Mouse (Mus musculus) midbrain, postnatal 0 days (tissue): ENCODE data around the gene Fgf8. TPM values are rescaled to one million over a fixed set of nuclear protein-coding genes. Genes with fewer than 3 reads are reported as not detected.

ENCODE experiments used
- ATAC-seq: fragments of 200-750 bp; cut with Nextera tagmentation; 2 replicates; pipeline ENCODE4 v1.8.0; 2017; ENCODE audit warnings: moderate number of reproducible peaks, mild to moderate bottlenecking, moderate TSS enrichment, moderate library complexity; ENCODE audit not compliant: low FRiP score
- DNase-seq: peaks from one replicate; pipeline ENCODE4 v3.0.0-alpha.2; 2015; ENCODE audit warnings: low spot score
- H3K27ac ChIP-seq: fragments of 300-500 bp; sonication (generic); 2 replicates; pipeline ENCODE4 v1.5.1; 2014; ENCODE audit warnings: low read depth, mild to moderate bottlenecking, low read length, mixed read lengths
- H3K27me3 ChIP-seq: fragments of 300-500 bp; sonication (generic); 2 replicates; pipeline ENCODE4 v1.6.1; 2014; ENCODE audit warnings: low read length, control low read depth, mixed read lengths; ENCODE audit not compliant: insufficient read depth
- H3K36me3 ChIP-seq: fragments of 300-500 bp; sonication (generic); 2 replicates; pipeline ENCODE4 v1.6.1; 2014; ENCODE audit warnings: low read length, control low read depth, mixed read lengths; ENCODE audit not compliant: insufficient read depth
- H3K4me1 ChIP-seq: fragments of 300-500 bp; sonication (generic); 2 replicates; pipeline ENCODE4 v1.6.1; 2014; ENCODE audit warnings: mild to moderate bottlenecking, control low read depth, antibody characterized with exemption, low read length, mixed read lengths; ENCODE audit not compliant: insufficient read depth
- H3K4me2 ChIP-seq: fragments of 300-500 bp; sonication (generic); 2 replicates; pipeline ENCODE4 v1.6.1; 2014; ENCODE audit warnings: low read depth, mild to moderate bottlenecking, low read length, mixed read lengths; ENCODE audit not compliant: poor library complexity, severe bottlenecking
- H3K4me3 ChIP-seq: fragments of 300-500 bp; sonication (generic); 2 replicates; pipeline ENCODE4 v1.5.1; 2014; ENCODE audit warnings: low read depth, mild to moderate bottlenecking, low read length, moderate library complexity
- H3K9ac ChIP-seq: fragments of 300-500 bp; sonication (generic); replicated peaks from 2 replicates; pipeline ENCODE4 v1.6.1; 2014; ENCODE audit warnings: mild to moderate bottlenecking, low read length, moderate library complexity, mixed read lengths; ENCODE audit not compliant: poor library complexity, severe bottlenecking
- H3K9me3 ChIP-seq: fragments of 300-500 bp; sonication (generic); 2 replicates; pipeline ENCODE4 v1.6.1; 2016; ENCODE audit warnings: low read length, control low read depth
- CTCF ChIP-seq: IDR thresholded peaks from 2 replicates; pipeline ENCODE4 v1.5.1; 2016; ENCODE audit warnings: antibody characterized with exemption, mild to moderate bottlenecking
- WGBS: fragments of 180-500 bp; shearing (Covaris S2); extraction: QIAGEN DNeasy Blood & Tissue Kit; methylation state at CpG from one replicate; pipeline ENCODE4 v1.1.7; 2014; 5-methylcytosine and 5-hydroxymethylcytosine counted together
- polyA plus RNA-seq: library from polyadenylated mRNA; unstranded; fragments of >200 nt; fragmentation: Nextera tagmentation; extraction: Ambion mirVana; gene quantifications from 2 replicates; pipeline ENCODE4 v1.2.1, GENCODE M21; 2015
- total RNA-seq: library from RNA; depleted of rRNA; stranded (reverse); fragments of >200 nt; gene quantifications from 2 replicates; pipeline ENCODE4 v1.2.3, GENCODE M21; 2014

Gene Fgf8
- total and polyA plus RNA-seq, 2 experiments from 2014 or later: 1.3 TPM; not detected in 1

DNA sequence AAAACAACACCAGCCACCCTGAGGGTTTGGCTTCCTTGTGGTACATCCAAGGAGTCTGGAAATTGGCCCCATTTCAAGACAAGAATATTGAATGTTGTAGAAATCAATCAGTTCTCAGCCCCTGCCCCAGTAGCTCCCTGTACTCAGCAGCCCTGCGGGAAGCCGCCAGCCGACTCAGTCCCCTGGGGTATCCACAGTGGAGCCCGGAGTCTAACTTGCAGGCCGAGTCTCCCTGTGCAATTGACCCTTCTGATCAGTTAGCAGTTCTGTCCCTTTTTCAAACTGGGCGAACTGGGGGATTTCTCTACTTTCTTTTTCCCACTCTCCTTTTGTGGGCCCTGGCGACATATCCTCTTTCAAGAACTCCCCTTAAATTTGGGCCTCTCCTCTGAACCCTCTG, 1.9 kb downstream of the Fgf8 start:
- no peak overlapping the region for H3K27ac ChIP-seq

DNA sequence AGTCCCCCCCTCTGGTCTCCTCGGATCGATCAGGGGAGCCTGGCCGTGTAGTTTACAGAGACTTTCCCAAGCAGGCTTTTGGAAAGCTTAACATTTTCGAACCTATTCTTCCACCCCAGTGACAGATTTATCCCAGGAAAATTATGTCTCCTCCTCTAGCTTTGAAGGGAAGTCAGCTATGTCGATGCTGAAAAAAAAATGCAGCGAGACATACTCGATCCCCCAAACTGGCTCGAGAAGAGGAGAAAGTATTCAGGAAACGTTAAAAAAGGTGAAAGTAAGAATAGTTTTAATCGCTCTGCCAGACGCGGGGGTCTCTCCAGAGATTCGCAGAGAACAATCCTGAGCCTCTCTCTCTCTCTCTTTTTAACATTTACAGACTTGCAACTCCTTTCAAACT, 2.5 kb downstream of the Fgf8 start:
- peaks cover 6% of the 10 kb centered on the region; the same call in 1 of the 2 replicates for H3K4me1 ChIP-seq
- no peak overlapping the region for H3K4me3 ChIP-seq
- no peak overlapping the region for H3K9ac ChIP-seq
- no peaks in the 10 kb centered on the region for H3K9me3 ChIP-seq
- no peak for DNase-seq
- 3% methylated on average over 13 of the region's 13 CpGs for WGBS
- H3K27ac ChIP-seq: no peak overlapping the region
- no peaks in the 10 kb centered on the region for H3K36me3 ChIP-seq
- no peak overlapping the region for H3K4me2 ChIP-seq
- no peak for ATAC-seq
- no peak for TF ChIP-seq CTCF
- peaks cover 91% of the 10 kb centered on the region for H3K27me3 ChIP-seq

More for the DNA sequence above, 1.9 kb downstream of the Fgf8 start:
- Histone ChIP-seq H3K4me3 (no peak overlapping the region), H3K4me1 (peaks cover 6% of the 10 kb centered on the region; the same call in 1 of the 2 replicates), H3K4me2 (no peak overlapping the region), H3K36me3 (no peaks in the 10 kb centered on the region), H3K9me3 (no peaks in the 10 kb centered on the region), H3K27me3 (peaks cover 90% of the 10 kb centered on the region), H3K9ac (no peak overlapping the region)
- under 1% methylated on average over 7 of the region's 7 CpGs for WGBS
- ATAC-seq (no peak), DNase-seq (no peak)
- TF ChIP-seq CTCF: no peak

DNA sequence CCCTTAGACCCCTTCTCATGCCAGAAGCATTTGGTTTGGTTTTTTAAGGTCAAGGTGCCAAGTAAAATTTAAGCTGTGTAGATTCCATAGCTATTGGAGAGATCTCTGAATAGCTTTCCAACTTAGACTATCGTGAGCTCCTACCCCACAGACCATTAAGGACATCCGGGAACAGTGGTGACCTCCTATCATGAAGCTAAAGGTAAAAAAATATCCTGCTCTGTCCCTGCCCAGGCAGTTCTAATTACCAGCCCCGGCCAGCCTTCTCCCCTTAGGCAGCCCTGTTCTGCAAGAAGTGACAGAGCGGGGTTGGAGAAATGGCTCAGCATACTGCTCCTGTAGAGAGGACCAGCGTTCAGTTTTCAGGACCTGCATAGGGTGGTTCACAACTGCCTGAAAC, 4.2 kb downstream of the Fgf8 start:
- no peak for ATAC-seq
- DNase-seq: no peak
- 43% methylated on average over 5 of the region's 5 CpGs for WGBS
- Histone ChIP-seq H3K27me3 (peaks cover 91% of the 10 kb centered on the region), H3K36me3 (no peaks in the 10 kb centered on the region), H3K27ac (no peak overlapping the region), H3K9me3 (no peaks in the 10 kb centered on the region), H3K4me1 (peaks cover 6% of the 10 kb centered on the region; the same call in 1 of the 2 replicates), H3K4me3 (no peak overlapping the region), H3K4me2 (no peak overlapping the region), H3K9ac (no peak overlapping the region)
- no peak for TF ChIP-seq CTCF

DNA sequence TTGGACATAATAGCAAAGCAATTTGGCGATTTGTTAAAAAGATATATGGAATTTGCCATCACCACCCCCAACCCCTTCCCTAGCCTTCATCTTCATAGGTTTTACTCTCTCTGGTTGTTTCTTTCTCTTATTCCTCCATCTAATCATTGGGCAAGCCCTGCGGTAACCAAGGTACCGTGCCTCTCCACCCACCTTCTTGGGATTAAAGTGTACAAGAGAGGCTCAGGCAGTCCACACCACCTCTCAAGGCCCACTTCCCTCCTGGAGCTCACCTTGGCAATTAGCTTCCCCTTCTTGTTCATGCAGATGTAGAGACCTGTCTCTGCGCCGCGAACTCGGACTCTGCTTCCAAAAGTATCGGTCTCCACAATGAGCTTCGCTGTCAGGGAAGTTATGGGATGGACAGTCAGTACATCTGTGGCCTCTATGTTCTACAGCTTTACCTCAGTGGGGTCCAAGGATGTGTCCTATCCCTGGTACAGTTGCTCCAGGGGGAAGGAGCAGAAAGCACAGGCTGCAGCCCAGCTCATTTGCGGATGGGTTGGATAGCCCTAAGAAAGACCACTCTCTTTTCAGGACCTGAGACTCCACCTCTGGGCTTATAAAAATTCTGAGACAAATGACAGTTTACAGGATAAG, 4.8 kb downstream of the Fgf8 start:
- ATAC-seq: no peak
- H3K27ac ChIP-seq: no peak overlapping the region

DNA sequence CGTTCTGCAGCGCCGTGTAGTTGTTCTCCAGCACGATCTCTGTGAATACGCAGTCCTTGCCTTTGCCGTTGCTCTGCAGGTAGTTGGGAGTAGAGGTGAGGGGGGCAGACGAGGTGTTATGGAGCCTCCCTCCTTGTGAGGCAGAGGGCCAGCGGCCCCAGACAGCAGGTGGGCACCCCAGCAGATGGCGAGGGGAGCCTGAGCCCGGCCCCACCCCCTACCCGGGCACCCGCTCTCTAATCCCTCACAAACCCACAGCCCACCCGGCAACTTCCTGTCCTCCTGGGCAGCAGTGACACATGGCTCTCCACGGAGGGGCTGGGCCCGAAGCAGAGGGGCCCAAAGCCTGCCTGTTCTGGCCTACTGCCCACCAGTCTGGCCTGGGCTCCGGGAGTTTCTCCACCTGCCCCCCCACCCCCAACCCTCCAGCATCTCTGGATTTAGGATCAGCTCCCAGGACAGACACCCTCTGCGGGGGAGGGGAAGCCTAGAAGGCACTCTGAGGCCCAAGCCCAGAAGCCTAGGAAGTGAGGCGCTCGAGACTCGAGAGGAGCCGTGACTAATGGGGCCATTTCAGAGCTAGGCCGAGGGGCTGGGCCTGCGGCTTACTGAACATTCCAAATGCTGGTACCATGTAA, 5.4 kb downstream of the Fgf8 start:
- Histone ChIP-seq H3K4me3 (peak overlapping the region; percentile 25), H3K9me3 (no peaks in the 10 kb centered on the region), H3K4me1 (peaks cover 6% of the 10 kb centered on the region; the same call in 1 of the 2 replicates), H3K4me2 (peak overlapping the region; percentile 52), H3K27ac (no peak overlapping the region), H3K9ac (peak overlapping the region; percentile 36; the same call in 1 of the 2 replicates), H3K27me3 (peaks cover 91% of the 10 kb centered on the region), H3K36me3 (no peaks in the 10 kb centered on the region)
- WGBS: 11% methylated on average over 22 of the region's 23 CpGs
- no peak for TF ChIP-seq CTCF
- DNase-seq: peak; percentile 29
- ATAC-seq: 0 out of 2 replicates have a peak, but pooled peaks have one; percentile 42

More for the DNA sequence above, 4.8 kb downstream of the Fgf8 start:
- Histone ChIP-seq H3K27me3 (peaks cover 89% of the 10 kb centered on the region), H3K4me3 (no peak overlapping the region), H3K4me1 (peaks cover 6% of the 10 kb centered on the region; the same call in 1 of the 2 replicates), H3K9me3 (no peaks in the 10 kb centered on the region), H3K4me2 (no peak overlapping the region), H3K36me3 (no peaks in the 10 kb centered on the region), H3K9ac (no peak overlapping the region)
- TF ChIP-seq CTCF: no peak
- WGBS: 42% methylated on average over 10 of the region's 10 CpGs
- DNase-seq: no peak

DNA sequence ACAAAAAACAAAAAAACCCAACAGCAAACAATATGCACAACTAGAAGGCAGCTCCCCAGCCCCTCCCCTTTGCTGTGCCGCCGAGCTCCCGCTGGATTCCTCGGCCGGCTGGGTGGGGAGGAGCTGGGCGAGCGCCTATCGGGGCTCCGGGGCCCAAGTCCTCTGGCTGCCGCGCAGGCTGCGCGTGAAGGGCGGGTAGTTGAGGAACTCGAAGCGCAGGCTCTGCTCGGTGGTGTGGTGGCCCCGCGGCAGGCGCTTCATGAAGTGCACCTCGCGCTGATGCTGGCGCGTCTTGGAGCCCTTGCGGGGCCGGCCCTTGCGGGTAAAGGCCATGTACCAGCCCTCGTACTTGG, 5.9 kb downstream of the Fgf8 start:
- Histone ChIP-seq H3K36me3 (no peaks in the 10 kb centered on the region), H3K9me3 (no peaks in the 10 kb centered on the region), H3K27ac (no peak overlapping the region), H3K4me3 (peak overlapping the region; percentile 25), H3K4me1 (peaks cover 6% of the 10 kb centered on the region; the same call in 1 of the 2 replicates), H3K4me2 (peak overlapping the region; percentile 52), H3K9ac (peak overlapping the region; percentile 36; the same call in 1 of the 2 replicates), H3K27me3 (peaks cover 89% of the 10 kb centered on the region)
- ATAC-seq (0 out of 2 replicates have a peak, but pooled peaks have one; percentile 28), DNase-seq (peak; percentile 22)
- 2% methylated on average over 28 of the region's 28 CpGs for WGBS
- no peak for TF ChIP-seq CTCF
